ENCODE assay signal across 11 mouse cellular contexts in the genomic region with DNA sequence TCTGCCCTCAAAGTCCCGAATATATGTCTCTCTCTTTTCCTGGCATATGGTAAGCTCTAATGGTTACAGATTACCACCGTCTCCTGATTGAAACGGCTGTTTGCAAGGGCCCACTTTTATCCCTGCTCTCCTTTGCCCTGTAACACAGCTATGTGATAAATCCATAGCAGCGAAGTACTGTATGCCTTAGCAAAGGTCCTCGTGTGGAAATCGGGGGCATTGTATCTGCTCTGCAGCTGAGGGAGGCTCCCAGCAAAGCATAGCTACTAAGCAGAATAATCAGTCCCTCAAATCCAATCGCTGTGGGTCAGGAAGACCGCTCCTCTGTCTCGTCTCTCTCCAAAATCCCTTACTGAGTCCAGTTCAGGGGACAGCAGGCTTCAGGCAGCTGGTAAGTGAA.
DNase-seq lines count a peak whose midpoint lies in the region; ATAC-seq and TF ChIP-seq lines count a peak whose summit lies in the region.
"Had no signal": no experiment of that assay in that cellular context is flagged by ENCODE, and none has a peak within 500 bp of the region (broad histone marks: within the 10 kb centered on the region; RNA-seq: fewer than 3 reads in every experiment).

No protein-coding gene starts in this region.

- dilution Hi-C loops in CH12.LX (cut with MboI; ENCODE audit: extremely low pct_ligation_motif_present, extremely low pct_unique_long_range_greater_than_20kb, low sequenced_read_pairs) = no loop called here

- H3K9me3 ChIP-seq in CH12.LX (replicated peaks; ENCODE audit: low read length) = peaks cover 2% of the 10 kb centered on the region
- H3K9me3 ChIP-seq in forebrain, embryonic 16.5 days (ENCODE audit: control insufficient read depth, low read length) = no peaks in the 10 kb centered on the region
- no peaks in the 10 kb centered on the region for H3K9me3 ChIP-seq in midbrain, embryonic 11.5 days (ENCODE audit: control insufficient read depth, low read length)
- H3K9me3 ChIP-seq: kidney, embryonic 15.5 days had no signal

- no peak for DNase-seq in frontal cortex, postnatal 10 days (ENCODE audit: low spot score in 2 of 2)
- no peak for DNase-seq in CH12.LX (ENCODE audit: extremely low read depth)
- DNase-seq in midbrain, embryonic 11.5 days (ENCODE audit: low spot score, missing footprints) = peak; percentile 91
- DNase-seq in testis, postnatal 14 days (ENCODE audit: low spot score) = no peak
- no peak for DNase-seq in ovary, postnatal 14 days (ENCODE audit: low spot score)
- DNase-seq in T-cell, adult 2 months (ENCODE audit: low spot score) = no peak

- TF ChIP-seq EP300 in CH12.LX (IDR thresholded peaks at IDR 0.05; ENCODE audit: low read length) = no peak

- TF ChIP-seq CTCF in CH12.LX (conservative IDR thresholded peaks at IDR 0.05 in 1 of 2, IDR thresholded peaks at IDR 0.05 in 1 of 2; ENCODE audit: low read depth in 2 of 2, low read length in 2 of 2) = no peak

- no peaks in the 10 kb centered on the region for H3K4me1 ChIP-seq in CH12.LX (ENCODE audit: control insufficient read depth in 1 of 2, insufficient read depth in 2 of 2)
- peaks cover 7% of the 10 kb centered on the region; the same call in 1 of the 2 replicates for H3K4me1 ChIP-seq in forebrain, embryonic 16.5 days (replicated peaks; ENCODE audit: control insufficient read depth, insufficient read depth, low read length)
- peaks cover 16% of the 10 kb centered on the region for H3K4me1 ChIP-seq in midbrain, embryonic 11.5 days (ENCODE audit: control insufficient read depth, insufficient read depth, low read length)
- H3K4me1 ChIP-seq: kidney, embryonic 15.5 days had no signal

- no peak overlapping the region; the same call in 1 of the 2 replicates for H3K9ac ChIP-seq in CH12.LX (ENCODE audit: insufficient read depth, low read depth)
- H3K9ac ChIP-seq in forebrain, embryonic 16.5 days (replicated peaks; ENCODE audit: low read depth, low read length) = 0 out of 2 replicates have a peak overlapping the region, but pooled peaks have one; percentile 29
- H3K9ac ChIP-seq in midbrain, embryonic 11.5 days (ENCODE audit: low read length) = no peak overlapping the region
- H3K9ac ChIP-seq: kidney, embryonic 15.5 days had no signal

- ATAC-seq in frontal cortex, adult (ENCODE audit: low TSS enrichment) = peak; percentile 67; the same call in 1 of the 2 replicates
- peak; percentile 75 for ATAC-seq in forebrain, embryonic 16.5 days
- ATAC-seq in midbrain, embryonic 11.5 days (ENCODE audit: low FRiP score) = peak; percentile 61; the same call in 1 of the 2 replicates
- ATAC-seq: activated CD4-positive, CD25-positive, alpha-beta regulatory T cell, adult 4 months had no signal

- 39% methylated on average over 9 of the region's 9 CpGs for WGBS in forebrain, embryonic 16.5 days
- WGBS in midbrain, embryonic 11.5 days = 37% methylated on average over 9 of the region's 9 CpGs

- no peaks in the 10 kb centered on the region for H3K36me3 ChIP-seq in CH12.LX (replicated peaks in 1 of 2; ENCODE audit: control insufficient read depth in 1 of 2, insufficient read depth in 1 of 2, low read length in 1 of 2)
- H3K36me3 ChIP-seq in forebrain, embryonic 16.5 days (ENCODE audit: control insufficient read depth, insufficient read depth) = no peaks in the 10 kb centered on the region
- H3K36me3 ChIP-seq in midbrain, embryonic 11.5 days (ENCODE audit: control insufficient read depth, insufficient read depth, low read length) = no peaks in the 10 kb centered on the region
- H3K36me3 ChIP-seq: kidney, embryonic 15.5 days had no signal

- no peak for TF ChIP-seq POLR2A in CH12.LX (IDR thresholded peaks at IDR 0.05; ENCODE audit: low read depth, low read length)

- TF ChIP-seq RAD21 in CH12.LX (IDR thresholded peaks at IDR 0.05; ENCODE audit: low read depth, low read length) = no peak

- in situ Hi-C loops in CH12.LX (cut with MboI; ENCODE audit: low pct_ligation_motif_present, low pct_unique_long_range_greater_than_20kb, low sequenced_read_pairs) = loop anchor here (25.0 kb wide), 1 partner anchor 332 kb away; a partner anchor contains a TSS

- no peaks in the 10 kb centered on the region for H3K79me2 ChIP-seq in CH12.LX (replicated peaks; ENCODE audit: control insufficient read depth, extremely low read depth, insufficient read depth, poor library complexity, severe bottlenecking)

- H3K4me3 ChIP-seq in CH12.LX (replicated peaks in 1 of 3; ENCODE audit: low read depth in 2 of 3, low read length in 2 of 3, poor library complexity in 1 of 3) = no peak overlapping the region
- H3K4me3 ChIP-seq in forebrain, embryonic 16.5 days (replicated peaks; ENCODE audit: low read length) = 0 out of 2 replicates have a peak overlapping the region, but pooled peaks have one; percentile 6
- H3K4me3 ChIP-seq in midbrain, embryonic 11.5 days (ENCODE audit: low read depth, low read length) = no peak overlapping the region
- H3K4me3 ChIP-seq: heart, adult 2 months; kidney, embryonic 15.5 days had no signal

- no peak overlapping the region for H3K27ac ChIP-seq in CH12.LX (ENCODE audit: insufficient read depth, low read depth)
- H3K27ac ChIP-seq in forebrain, embryonic 16.5 days (ENCODE audit: low read length) = no peak overlapping the region
- peak overlapping the region; percentile 50; the same call in 1 of the 2 replicates for H3K27ac ChIP-seq in midbrain, embryonic 11.5 days (ENCODE audit: low read depth, low read length)
- H3K27ac ChIP-seq: heart, adult 2 months; kidney, embryonic 15.5 days had no signal

- peak overlapping the region; percentile 44 for H3K4me2 ChIP-seq in CH12.LX (ENCODE audit: insufficient read depth, low read depth, poor library complexity, severe bottlenecking)
- peak overlapping the region; percentile 49 for H3K4me2 ChIP-seq in forebrain, embryonic 16.5 days (ENCODE audit: low read length)
- H3K4me2 ChIP-seq in midbrain, embryonic 11.5 days = no peak overlapping the region
- H3K4me2 ChIP-seq: kidney, embryonic 15.5 days had no signal

- peaks cover 55% of the 10 kb centered on the region for H3K27me3 ChIP-seq in CH12.LX (replicated peaks)
- H3K27me3 ChIP-seq in forebrain, embryonic 16.5 days (replicated peaks; ENCODE audit: control insufficient read depth, insufficient read depth, low read length) = no peaks in the 10 kb centered on the region
- H3K27me3 ChIP-seq in midbrain, embryonic 11.5 days (ENCODE audit: control insufficient read depth, insufficient read depth, low read length) = no peaks in the 10 kb centered on the region

TF ChIP-seq in CH12.LX, 34 proteins besides CTCF, POLR2A, EP300 and RAD21:
- TF ChIP-seq ELF1 (IDR thresholded peaks at IDR 0.05; ENCODE audit: low read depth, low read length) (no peak), E2F4 (IDR thresholded peaks at IDR 0.05; ENCODE audit: insufficient replicate concordance, low read depth, low read length) (no peak)
